Mouse (Mus musculus) lung, postnatal 14 days (tissue): ENCODE measurements around the gene Smim1.
A peak's percentile ranks its signal among the peaks of the same experiment; 100 is the strongest.

Experiments
- DNase-seq: peaks from one replicate; pipeline ENCODE4 v3.0.0; 2021

The Smim1 gene

DNA sequence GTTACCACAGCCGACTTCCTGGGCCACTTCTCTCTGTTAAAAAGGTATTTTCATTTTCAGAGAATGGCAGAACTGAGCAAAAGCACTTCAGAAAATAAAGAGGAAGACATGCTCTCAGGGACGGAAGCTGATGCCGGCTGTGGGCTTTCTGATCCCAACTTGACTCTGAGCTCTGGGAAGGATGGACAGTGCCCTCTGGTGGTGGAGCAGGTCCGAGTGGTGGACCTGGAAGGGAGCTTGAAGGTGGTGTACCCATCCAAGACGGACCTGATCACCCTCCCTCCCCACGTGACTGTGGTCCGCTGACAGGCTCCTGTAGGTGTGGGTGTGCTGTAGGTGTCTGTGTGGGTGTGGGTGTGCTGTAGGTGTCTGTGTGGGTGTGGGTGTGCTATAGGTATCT lies 6.5 kb downstream of the Smim1 start:
- peak; percentile 67 for DNase-seq

DNA sequence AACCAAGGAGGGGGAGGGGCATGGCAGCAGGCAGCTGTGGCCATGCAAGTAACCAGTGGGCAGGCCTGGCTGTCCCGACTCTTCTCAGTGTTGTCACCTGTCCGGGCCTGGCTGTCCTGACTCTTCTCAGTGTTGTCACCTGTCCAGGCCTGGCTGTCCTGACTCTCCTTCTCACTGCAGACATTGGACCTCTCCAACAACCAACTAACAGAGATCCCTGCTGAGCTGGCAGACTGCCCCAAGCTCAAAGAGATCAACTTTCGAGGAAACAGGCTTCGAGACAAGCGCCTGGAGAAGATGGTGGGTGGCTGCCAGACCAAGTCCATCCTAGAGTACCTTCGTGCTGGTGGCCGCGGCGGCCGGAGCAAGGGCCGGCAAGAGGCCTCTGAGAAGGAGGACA lies 10.6 kb downstream of the Smim1 start:
- no peak for DNase-seq

DNA sequence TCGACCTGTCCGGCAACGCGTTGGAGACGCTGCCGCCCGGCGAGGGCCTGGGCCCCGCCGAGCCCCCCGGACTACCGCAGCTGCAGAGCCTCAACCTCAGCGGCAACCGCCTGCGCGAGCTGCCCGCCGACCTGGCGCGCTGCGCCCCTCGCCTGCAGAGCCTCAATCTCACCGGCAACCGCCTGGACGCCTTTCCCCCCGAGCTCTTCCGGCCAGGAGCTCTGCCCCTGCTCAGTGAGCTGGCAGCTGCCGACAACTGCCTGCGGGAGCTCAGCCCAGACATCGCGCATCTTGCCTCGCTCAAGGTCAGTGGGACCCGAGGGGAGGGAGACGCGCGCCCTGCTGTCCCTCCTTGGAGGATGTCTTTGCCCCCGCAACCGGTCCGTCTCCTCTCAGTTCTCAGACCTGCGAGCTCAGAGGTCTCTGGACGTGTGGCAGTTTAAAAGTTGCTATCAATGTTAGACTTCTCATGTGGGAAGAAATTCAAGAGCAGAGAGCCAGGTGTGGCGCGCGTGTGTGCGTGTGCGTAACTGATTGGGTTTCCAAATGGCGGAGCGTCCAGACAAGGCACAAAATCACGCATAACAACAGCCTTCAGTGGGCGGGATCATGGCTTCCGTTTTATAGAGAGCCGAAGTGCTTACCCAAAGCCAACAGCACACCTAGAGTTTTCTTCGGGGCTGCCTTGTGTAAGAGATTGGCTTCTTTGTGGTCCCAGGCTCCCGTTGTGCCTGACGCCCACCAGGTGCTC lies 13.7 kb downstream of the Smim1 start:
- no peak for DNase-seq

DNA sequence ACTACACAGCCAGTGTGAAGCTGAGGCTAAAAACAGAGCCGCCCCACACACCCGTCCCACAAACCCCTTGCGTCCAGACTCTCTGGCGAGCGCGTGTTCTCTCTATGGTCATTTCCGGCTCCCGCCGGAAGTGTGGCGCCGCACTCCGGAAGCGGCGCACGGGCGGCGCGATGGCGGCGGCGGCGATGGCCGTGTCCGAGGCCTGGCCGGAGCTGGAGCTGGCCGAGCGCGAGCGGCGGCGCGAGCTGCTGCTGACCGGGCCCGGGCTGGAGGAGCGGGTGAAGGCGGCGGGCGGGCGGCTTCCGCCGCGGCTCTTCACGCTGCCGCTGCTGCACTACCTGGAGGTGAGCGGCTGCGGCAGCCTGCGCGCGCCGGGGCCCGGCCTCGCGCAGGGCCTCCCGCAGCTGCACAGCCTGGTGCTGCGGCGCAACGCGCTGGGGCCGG lies 14.4 kb downstream of the Smim1 start, which contains the start of gene Lrrc47:
Lrrc47 (plus strand) TSS at position 86 of the 444 bp plus-strand sequence.
- peak; percentile 84 for DNase-seq

DNA sequence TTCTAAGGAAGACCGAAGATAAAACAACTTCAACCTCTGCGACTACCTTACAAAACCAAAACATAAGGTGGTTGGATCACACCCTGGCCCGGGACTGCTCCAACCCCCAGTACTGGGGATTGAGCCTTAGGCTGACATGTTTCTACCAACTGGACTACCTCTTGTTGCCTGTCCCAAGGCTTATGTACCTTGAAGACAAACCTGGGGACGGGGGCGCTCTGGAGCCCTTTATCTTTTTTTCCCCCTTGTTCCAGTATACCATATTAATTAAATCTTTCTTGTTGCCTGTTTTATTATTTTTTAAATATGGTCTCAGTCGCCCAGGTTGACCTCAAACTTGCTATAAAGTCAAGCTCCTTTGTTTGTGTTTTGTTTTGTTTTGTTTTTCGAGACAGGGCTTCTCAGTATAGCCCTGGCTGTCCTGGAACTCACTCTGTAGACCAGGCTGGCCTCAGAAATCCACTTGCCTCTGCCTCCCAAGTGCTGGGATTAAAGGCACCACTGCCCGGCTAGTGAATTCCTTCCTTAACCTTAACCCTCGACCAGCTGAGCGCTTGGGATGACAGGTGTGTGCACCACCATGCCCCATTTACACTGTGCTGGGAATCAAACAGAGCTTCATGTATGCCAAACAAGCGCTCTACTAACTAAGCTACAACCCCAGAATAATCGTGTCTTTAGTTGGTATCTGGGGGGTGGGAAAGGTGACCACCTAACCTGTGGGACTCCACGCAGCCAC lies 15.0 kb downstream of the Smim1 start:
- DNase-seq = no peak

DNA sequence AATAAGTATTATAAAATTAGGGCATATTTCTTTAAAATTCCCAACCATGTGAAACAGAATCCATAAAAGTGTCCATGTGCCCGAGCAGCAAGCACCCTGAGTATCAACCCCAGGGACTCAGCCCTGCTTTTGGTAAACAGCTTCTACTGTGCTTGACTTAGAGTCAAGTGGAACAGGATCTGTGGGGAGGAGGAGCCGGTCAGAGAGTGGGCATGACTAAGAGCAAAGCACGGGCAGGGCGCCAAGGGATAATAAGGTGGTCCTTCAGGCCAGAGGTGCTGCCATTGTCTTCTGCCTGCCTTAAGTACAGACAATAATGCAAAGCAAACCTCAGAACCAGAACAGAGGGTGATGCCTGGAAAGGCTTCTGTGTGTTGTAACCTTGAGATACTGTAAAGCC lies 18.3 kb downstream of the Smim1 start:
- peak; percentile 62 for DNase-seq

DNA sequence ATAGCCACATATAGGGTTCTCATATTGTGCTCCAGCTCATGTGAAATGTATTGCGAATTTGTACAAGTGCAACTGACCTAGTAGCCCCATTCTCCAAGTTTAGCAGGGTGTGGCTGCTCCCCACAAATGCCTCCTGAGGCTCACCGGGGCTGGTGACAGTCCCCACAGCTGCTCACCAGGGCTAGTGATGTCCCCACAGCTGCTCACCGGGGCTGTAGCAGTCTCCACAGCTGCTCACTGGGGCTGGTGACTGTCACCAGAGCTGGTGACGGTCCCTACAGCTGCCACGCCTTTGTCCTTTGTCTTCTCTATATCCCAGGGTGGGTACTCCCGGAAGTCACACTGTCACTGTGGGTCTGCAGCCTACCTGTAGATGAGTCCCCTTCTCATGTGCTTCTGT lies 19.8 kb downstream of the Smim1 start:
- DNase-seq = no peak

DNA sequence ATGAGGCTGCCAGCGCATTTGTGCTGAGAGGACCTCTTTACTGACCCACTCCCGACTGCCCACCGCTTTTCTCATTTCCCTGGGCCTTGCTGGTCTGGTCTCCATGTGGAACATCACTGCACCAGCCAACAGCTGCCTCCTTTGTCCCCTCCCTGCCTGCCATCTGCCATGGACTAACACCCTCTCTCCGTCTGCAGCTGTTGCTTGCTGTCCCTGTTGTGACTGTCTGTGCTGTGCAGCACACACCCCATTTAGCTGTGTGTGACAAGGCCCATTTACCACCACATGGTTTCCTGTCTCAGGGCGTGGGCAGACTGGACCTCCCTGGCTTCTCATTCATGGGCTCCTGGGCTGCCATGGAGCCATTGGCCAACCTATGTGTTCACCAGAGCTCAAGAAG lies 20.5 kb downstream of the Smim1 start:
- DNase-seq = no peak

DNA sequence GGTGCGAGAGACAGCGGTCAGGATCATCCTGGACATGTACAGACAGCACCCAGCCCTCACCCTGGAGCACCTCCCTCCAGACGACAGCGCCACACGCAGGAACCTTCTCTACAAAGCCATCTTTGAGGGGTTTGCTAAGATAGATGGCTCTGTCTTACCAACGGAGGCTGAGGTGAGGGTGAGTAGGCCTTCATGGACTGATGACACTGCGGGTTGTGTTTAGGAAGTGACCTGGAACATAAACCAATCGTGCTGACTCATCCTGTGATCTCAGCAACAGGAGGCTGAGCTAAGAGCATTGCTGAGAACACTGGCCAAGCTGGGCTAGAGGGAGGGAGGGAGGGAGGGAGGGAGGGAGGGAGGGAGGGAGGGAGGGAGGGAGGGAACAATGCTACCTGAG lies 32.5 kb downstream of the Smim1 start:
- DNase-seq = no peak

DNA sequence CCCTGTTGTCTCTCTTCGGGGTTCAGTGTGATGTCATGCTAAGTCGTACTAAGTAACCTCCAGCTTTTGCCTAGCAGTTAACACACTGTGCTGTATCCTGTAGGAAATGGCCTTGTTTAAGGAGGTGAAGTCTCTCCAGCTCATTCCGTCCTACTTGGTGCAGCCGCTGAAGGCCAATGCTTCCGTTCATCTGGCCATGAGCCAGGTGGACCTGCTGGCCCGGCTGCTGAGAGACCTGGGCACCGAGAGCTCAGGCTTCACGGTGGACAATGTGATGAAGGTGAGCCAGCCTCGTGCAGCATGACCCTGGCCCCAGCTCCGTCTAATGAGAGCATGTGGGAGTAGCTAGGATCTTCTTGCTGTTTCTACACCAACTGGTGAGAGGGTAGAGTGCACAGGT lies 33.3 kb downstream of the Smim1 start:
- DNase-seq = no peak

DNA sequence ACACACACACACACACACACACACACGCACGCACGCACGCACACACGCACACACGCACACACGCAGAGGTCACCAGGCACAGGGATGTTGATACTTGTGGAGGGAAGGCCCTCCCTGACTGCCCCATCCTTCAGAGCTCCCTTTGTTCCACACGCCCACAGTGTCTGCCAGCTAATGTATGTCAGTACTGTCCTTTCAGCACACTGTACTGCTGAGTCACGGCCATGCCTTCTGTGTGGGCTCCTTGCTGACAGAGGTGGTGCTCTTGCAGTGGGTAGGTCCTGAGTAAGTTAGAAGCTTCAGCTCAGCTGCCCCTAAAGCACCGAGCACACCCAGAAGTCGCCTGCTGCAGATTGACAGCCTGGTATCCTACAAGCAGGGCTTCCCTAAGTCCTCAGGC lies 45.6 kb downstream of the Smim1 start:
- DNase-seq = no peak

DNA sequence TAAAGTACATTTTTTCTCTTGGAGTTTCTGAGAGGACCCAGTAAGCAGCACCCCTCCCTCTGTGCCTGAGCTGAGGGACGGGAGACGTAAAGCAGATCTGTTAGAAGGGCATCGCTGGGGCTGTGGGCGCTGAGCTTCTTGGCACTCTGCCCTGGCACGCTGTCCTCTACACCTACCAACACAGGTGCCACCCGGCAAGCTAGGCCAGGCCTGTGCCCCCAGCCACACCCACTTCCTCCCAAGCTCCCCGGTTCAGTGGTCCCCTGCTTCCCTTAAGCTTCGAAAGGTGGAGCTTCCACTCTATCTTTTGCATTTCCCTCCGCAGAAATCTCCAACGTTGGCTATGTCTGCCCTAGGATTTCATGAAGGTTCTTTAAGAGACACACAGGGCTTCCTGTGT lies 46.8 kb downstream of the Smim1 start:
- no peak for DNase-seq

DNA sequence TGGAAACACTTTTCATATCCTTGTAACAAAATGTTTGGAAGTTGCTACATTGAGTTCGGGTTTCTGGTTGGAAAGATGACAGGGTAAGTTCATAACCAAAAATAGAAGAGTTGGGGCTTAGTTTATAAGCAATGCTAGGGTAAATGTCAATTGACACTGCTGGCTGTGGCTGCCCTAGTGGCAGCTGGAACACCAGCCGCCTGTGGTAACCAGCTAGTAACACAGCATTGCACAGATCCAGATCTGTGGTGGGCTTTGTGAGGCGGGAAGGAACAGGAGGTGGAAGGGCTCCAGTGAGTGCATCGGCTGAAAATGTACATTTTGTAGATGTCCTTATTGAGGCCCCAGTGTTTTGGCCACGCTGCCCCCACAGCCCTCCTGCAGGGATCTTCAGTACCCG lies 50.3 kb downstream of the Smim1 start:
- DNase-seq = no peak

DNA sequence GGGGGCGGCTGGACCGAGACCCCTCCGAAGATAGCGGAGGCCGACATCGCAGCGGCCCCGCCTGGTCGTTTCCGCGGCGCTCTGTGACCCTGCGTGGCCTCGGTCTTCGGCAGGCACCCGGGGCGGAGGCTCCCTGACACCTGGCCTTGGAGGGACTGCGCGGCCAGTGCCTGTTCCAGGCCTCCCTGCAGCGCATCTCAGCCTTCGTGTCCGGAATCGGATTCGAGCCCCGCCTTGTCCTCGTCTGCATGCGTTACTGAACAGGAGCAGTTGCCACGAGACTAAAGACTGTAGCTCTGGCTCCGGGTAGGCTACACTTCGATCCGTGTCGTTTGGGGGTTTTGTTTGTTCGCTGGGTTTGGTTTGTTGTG lies 50.8 kb downstream of the Smim1 start:
- no peak for DNase-seq

DNA sequence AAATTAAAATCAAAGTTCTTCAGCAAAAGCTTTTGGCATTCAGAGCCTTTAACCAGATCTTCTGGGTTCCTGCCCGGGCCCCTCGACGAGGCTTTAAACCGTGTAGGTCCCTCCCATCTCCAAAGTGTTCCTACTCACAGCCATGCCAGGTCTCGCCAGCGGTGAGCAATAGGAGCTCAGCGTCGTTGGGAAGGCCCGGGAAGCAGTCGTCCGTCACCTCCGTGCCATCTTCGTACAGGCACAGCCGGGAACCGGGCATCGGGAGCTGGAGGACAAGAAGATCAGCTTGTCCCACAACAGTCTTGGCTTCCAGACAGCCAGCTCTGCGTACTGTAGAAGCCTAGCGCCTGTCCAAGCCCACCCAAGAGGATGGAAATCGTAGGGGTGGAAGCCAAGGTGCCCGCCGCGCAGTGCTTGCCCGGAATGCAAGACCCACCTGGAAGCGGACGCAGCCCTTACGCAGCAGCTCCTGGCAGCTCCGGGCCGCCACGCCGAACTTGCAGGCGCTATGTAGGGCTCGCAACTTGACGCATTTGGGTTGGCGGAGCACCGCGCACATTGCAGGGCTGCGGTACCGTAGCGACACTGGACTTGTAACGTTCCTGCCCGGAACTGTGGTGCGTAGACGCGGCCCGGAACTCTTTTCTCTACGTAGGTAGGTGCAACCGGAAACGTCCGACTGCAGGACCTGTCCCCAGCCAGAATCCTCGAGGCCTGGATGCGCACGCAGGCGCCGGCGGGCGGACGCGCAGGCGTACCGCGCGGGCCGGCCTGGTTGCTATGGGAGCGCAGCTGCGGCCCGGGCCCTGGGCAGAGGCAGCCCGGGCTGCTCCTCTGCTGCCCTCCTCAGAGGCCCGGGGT lies 51.4 kb downstream of the Smim1 start, which contains the start of the genes Dffb and Cep104:
Dffb (minus strand) TSS at position 696 of the 861 bp plus-strand sequence.
Cep104 (plus strand) TSS at position 764 of the 861 bp plus-strand sequence.
- DNase-seq = peak; percentile 97
